Mouse (Mus musculus) fibroblast of lung, adult 2 months (primary cell): ENCODE data around the gene Lat.

Experiments
- DNase-seq: peaks from one replicate; pipeline ENCODE4 v3.0.0-alpha.2; 2011; ENCODE audit warnings: low read depth

Lat gene

GRCm38 (mm10) chr7:126367636-126368035, 1.7 kb downstream of the Lat start:
- no peak for DNase-seq

DNA sequence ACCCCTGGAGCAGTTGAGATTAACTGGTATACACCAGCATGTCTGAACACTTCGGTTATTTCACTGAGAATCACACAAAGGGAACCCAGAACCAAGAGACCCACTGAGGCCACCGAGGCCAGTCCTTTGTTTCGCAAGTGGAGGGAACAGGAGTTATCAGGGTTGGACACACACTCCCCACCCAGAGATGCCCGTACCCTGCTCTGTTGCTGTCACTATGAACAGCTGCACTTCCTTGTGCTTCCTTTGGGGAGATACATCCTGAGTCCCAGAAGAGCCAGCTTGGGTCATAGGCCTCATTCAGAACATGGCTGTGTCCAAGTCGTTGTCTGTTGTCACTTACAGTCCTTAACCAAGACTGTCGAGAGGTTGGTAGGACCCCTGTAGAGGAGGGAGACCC, 6.3 kb downstream of the Lat start:
- no peak for DNase-seq

GRCm38 (mm10) chr7:126359049-126359448, 10.3 kb downstream of the Lat start:
- no peak for DNase-seq

GRCm38 (mm10) chr7:126358413-126358812, 11.0 kb downstream of the Lat start:
- DNase-seq, result no peak

GRCm38 (mm10) chr7:126357838-126358237, 11.5 kb downstream of the Lat start:
- no peak for DNase-seq

- no peak for DNase-seq
Measured at GRCm38 (mm10) chr7:126356793-126357591, 12.4 kb downstream of the Lat start.

DNA sequence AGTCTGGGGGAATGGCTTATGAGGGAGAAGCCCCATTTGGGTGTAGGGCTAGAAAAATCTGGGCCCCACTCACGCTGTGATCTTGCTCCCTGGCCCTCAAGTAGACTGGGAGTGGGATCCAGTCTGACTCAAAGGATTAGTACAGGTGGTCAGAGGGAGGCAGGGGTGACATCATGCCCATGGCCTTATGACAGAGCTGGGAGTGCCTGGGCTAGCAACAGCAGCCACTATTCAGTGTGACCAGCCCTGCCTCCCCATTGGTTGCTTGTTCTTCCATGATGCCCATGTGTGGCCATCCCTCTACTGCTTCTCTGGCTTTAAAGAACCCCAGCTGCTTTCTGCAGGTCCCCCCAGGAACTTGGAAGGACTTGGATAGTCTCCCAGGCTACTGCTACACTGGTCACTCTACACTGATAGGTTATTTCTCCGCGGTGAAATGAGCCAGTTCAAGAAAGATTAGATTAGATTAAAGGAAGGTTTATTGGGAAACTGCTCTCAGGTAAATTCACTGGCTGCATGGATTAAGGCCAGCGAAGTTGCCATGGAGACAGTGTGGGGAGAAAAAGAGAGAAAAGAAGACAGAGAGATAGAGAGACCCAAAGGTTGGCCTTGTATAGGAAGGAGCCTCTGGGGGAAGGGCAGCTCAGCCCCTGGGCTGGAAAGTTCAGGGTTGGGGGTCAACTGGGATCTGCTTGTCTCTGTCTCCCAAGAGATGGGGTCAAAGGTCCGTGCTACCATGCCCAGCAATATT, 13.3 kb downstream of the Lat start:
- DNase-seq, result no peak

DNA sequence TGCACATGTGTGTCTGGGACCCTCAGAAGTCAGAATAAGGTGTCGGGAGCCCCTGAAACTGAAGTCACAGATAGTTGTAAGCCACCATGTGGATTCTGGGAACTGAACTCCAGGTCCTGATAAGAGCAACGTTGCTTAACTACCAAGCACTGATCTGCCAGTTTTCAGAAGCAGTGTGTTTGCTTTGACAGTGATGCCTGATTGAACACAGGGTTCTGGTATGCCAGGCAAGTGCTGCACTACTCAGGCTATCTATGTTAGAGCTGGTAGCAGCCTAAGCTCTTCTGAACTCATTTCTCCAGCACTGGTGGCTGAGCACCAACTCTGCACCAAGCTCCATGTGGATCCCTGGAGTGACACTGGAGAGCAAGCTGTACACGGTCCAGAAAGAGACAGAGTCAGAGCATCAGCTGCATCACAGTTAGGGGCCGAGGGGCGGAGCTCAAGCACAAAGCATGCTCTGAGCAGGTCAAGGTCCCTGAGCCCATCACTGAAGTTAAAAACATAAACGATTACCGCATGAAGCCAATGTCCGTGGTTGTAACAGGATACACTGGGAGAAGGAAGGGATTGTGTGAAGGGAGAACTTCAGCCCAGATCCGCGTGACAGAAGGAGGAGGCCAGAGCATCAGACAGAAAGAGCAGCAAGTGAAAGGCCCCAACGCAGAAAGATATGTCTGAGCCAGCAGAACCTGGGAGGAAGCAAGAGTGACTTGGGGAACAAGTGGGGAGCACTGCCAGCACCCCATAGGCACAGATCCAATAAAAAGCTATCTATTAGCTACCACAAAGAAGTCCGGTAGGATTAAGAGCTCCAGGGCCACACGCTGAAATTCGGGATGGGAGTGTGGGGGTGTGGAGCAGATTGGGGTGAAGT, 14.4 kb downstream of the Lat start:
- DNase-seq, result no peak

DNA sequence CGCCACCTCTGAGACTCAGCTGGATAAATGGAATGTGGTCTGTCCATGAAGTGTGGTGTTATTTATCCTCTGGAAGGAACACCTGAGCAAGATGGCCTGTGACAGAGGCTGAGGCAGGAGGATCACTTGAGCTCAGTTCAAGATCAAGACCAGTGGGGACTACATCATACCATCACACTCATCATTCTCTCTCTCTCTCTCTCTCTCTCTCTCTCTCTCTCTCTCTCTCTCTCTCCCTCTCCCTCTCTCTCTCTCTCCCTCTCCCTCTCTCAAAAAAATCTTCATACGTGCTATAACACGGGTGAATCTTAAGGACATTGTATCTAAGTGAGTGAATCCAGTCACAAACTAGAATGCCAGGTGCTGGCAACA, 15.4 kb downstream of the Lat start:
- DNase-seq, result no peak

- no peak for DNase-seq
Measured at GRCm38 (mm10) chr7:126353251-126353993, 15.9 kb downstream of the Lat start.

DNA sequence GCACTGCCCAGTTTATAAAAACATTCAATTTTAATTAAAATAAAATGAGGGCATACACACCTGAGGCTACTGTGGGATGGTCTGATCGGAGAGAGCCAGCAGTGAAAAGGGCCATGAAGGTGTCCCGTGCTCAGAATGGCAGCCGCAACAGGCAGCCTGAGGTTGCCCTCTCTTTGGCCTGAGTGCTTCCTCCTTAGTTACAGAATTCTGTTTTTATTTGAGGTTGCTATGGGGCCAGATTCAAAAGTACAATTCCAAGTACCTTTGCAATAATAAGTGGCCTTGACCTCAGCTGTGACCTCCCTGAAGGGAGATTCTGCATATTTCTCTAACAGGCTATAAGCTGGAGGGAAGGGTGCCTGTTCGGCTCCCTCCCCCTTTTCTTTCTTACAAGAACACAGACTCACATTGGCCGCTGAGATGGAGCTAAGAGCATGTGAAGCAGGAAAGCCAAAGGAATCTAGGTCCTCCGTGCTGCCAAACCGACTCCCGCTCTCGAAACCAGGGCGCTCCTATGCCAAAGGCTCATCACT, 17.9 kb downstream of the Lat start:
- DNase-seq, result no peak

GRCm38 (mm10) chr7:126350748-126351418, 18.5 kb downstream of the Lat start:
- DNase-seq, result no peak

DNA sequence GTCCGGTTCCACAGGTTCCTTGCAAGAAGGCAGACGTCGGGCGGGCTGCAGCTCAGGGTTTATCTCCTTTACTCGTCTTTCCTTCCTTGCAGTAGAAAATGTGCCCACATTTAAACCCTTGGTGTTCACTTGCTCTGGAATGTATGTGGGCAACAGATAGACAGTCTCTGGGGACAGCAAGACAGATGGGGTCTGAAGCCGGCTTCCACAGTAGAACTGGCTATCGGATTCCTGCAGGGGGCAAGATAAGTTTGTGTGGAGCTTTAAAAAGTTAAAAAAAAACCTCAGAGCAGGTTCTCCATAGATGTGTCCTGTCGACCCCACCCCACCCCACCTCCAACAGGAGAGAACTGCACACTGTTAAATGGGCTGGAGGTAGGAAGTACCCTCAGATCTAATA, 21.1 kb downstream of the Lat start:
- no peak for DNase-seq

DNA sequence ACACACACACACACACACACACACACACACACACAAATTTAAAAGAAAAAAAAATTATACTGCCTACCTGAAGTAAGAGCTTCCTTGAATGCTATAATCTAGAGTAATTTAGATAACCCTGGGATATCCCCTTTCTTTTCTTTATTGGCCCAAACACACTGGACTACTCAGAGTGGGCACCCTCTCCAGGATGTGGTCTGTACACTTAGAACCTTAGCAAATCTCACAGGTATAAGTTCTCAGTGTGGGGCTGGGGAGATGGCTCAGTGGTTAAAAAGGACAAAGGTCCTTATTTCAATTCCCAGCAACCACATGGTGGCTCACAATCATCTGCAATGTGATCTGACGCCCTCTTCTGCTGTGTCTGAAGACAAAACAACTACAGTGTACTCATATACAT, 22.3 kb downstream of the Lat start:
- no peak for DNase-seq

DNA sequence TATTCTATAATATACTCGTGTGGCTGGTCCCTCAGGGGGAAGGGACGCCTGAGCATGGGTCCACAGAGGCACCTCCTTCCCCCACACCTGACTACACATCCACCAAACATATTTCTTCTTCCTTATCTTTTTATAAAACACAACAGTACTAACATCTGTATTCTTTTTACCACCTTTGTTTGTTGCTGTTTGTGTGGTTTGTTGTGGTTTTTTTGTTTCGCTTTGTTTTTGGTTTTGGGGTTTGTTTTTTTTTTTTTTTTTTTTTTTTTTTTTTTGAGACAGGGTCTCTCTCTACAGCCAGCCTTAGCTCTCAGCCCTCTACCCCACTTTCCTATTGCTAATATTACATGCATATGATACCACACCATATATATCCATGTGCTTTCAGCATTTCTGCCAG, 23.4 kb downstream of the Lat start:
- no peak for DNase-seq

GRCm38 (mm10) chr7:126345557-126345956, 23.8 kb downstream of the Lat start:
- DNase-seq, result no peak

- no peak for DNase-seq
Measured at GRCm38 (mm10) chr7:126340896-126341295, 28.5 kb downstream of the Lat start.

DNA sequence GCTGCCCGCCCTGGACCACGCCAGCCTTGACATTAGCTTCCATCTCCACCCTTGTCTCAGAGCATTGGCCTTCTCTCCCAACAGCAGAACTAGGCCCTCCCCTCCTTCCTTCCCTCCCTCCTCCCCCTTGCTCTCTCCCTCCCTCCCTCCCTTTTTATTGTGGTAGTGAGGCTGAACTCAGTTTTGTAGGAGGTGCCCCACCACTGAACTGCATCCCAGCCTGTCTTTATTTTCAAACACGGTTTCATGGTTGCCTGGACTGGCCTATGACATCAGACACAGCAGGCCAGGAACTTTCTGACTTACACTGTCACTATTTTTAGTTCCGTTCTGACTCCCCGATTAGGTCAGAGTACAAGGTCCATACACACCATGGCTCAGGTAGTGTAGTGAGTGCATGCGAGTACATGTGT, 29.2 kb downstream of the Lat start:
- no peak for DNase-seq

- peak; percentile 6 for DNase-seq
Measured at GRCm38 (mm10) chr7:126339521-126339971, 29.8 kb downstream of the Lat start.

DNA sequence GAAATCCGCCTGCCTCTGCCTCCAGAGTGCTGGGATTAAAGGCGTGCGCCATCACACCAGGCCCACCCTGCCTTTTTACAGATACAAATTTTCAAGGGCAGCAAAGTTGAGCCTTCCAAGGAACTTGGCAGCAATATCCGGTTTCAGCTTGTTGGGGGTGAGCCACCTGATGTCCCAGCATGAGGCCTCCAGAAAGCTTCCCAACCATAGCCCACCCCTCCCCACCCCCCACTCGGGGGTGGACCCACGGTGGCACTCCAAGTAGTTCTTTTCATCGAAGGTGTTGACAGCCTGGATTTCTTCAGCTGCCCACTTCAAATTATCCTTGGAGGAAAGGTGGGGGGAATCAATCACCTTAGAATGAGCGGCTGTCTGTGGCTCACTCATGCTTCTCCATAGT, 30.5 kb downstream of the Lat start:
- no peak for DNase-seq

GRCm38 (mm10) chr7:126335556-126335955, 33.8 kb downstream of the Lat start:
- no peak for DNase-seq
